Mouse (Mus musculus): ENCODE results near the gene Itpkb. TPM values are rescaled to one million over a fixed set of nuclear protein-coding genes. Genes with fewer than 3 reads are reported as not detected.
A peak's percentile ranks its signal among the peaks of the same experiment; 100 is the strongest.

The Itpkb gene
- total and polyA plus RNA-seq, 3 experiments: 4.2 to 14.4 (median 10.6) TPM

GRCm38 (mm10) chr1:180312792-180313311, 17.4 kb upstream of the Itpkb start:
- Histone ChIP-seq H3K79me2 (replicated peaks; ENCODE audit: control insufficient read depth, extremely low read depth, insufficient read depth, poor library complexity, severe bottlenecking) (no peaks in the 10 kb centered on the region), H3K36me3 (replicated peaks in 1 of 2; ENCODE audit: control insufficient read depth in 1 of 2, insufficient read depth in 1 of 2, low read length in 1 of 2) (no peaks in the 10 kb centered on the region), H3K27ac (ENCODE audit: insufficient read depth, low read depth) (no peak overlapping the region), H3K9ac (ENCODE audit: insufficient read depth, low read depth) (no peak overlapping the region), H3K4me3 (replicated peaks in 1 of 3; ENCODE audit: low read depth in 2 of 3, low read length in 2 of 3, poor library complexity in 1 of 3) (no peak overlapping the region), H3K4me1 (ENCODE audit: control insufficient read depth in 1 of 2, insufficient read depth in 2 of 2) (peaks cover 8 to 31% of the 10 kb centered on the region in 2 experiments; a peak in 3 of 4 replicates), H3K9me3 (replicated peaks; ENCODE audit: low read length) (no peaks in the 10 kb centered on the region), H3K4me2 (ENCODE audit: insufficient read depth, low read depth, poor library complexity, severe bottlenecking) (0 out of 2 replicates have a peak overlapping the region, but pooled peaks have one; percentile 31), H3K27me3 (replicated peaks) (peaks cover 1% of the 10 kb centered on the region)
- peak; percentile 42 for DNase-seq (ENCODE audit: extremely low read depth)
- dilution Hi-C loops (cut with MboI; ENCODE audit: extremely low pct_ligation_motif_present, extremely low pct_unique_long_range_greater_than_20kb, low sequenced_read_pairs) (no loop called here), in situ Hi-C loops (cut with MboI; ENCODE audit: low pct_ligation_motif_present, low pct_unique_long_range_greater_than_20kb, low sequenced_read_pairs) (no loop called here)
- TF ChIP-seq MAFK (IDR thresholded peaks at IDR 0.05; ENCODE audit: insufficient replicate concordance, low read length) (0 out of 2 replicates have a peak, but pooled peaks have one; percentile 4), POLR2A (IDR thresholded peaks at IDR 0.05; ENCODE audit: low read depth, low read length) (no peak), ETS1 (conservative IDR thresholded peaks at IDR 0.05; ENCODE audit: low read depth, low read length) (peak; percentile 76), BHLHE40 (IDR thresholded peaks at IDR 0.05; ENCODE audit: low read depth, low read length) (peak; percentile 56), SIN3A (IDR thresholded peaks at IDR 0.05; ENCODE audit: low read length) (no peak), HCFC1 (IDR thresholded peaks at IDR 0.05; ENCODE audit: low read depth, low read length) (no peak), NRF1 (IDR thresholded peaks at IDR 0.05; ENCODE audit: low read depth, low read length) (no peak)

GRCm38 (mm10) chr1:180313517-180314440, 16.5 kb upstream of the Itpkb start:
- Histone ChIP-seq H3K36me3 (replicated peaks in 1 of 2; ENCODE audit: control insufficient read depth in 1 of 2, insufficient read depth in 1 of 2, low read length in 1 of 2) (no peaks in the 10 kb centered on the region), H3K27me3 (replicated peaks) (peaks cover 1% of the 10 kb centered on the region), H3K79me2 (replicated peaks; ENCODE audit: control insufficient read depth, extremely low read depth, insufficient read depth, poor library complexity, severe bottlenecking) (no peaks in the 10 kb centered on the region), H3K4me2 (ENCODE audit: insufficient read depth, low read depth, poor library complexity, severe bottlenecking) (no peak overlapping the region), H3K27ac (ENCODE audit: insufficient read depth, low read depth) (no peak overlapping the region), H3K4me3 (replicated peaks in 1 of 3; ENCODE audit: low read depth in 2 of 3, low read length in 2 of 3, poor library complexity in 1 of 3) (no peak overlapping the region), H3K4me1 (ENCODE audit: control insufficient read depth in 1 of 2, insufficient read depth in 2 of 2) (peaks cover 8 to 40% of the 10 kb centered on the region in 2 experiments; a peak in 3 of 4 replicates), H3K9me3 (replicated peaks; ENCODE audit: low read length) (no peaks in the 10 kb centered on the region), H3K9ac (ENCODE audit: insufficient read depth, low read depth) (no peak overlapping the region)
- in situ Hi-C loops (cut with MboI; ENCODE audit: low pct_ligation_motif_present, low pct_unique_long_range_greater_than_20kb, low sequenced_read_pairs) (no loop called here), dilution Hi-C loops (cut with MboI; ENCODE audit: extremely low pct_ligation_motif_present, extremely low pct_unique_long_range_greater_than_20kb, low sequenced_read_pairs) (no loop called here)
- no peak for TF ChIP-seq MXI1 (IDR thresholded peaks at IDR 0.05; ENCODE audit: low read depth, low read length)
- no peak for DNase-seq (ENCODE audit: extremely low read depth)

GRCm38 (mm10) chr1:180314641-180315040, 15.6 kb upstream of the Itpkb start:
- Histone ChIP-seq H3K9me3 (replicated peaks; ENCODE audit: low read length) (no peaks in the 10 kb centered on the region), H3K27me3 (replicated peaks) (peaks cover 1% of the 10 kb centered on the region), H3K27ac (ENCODE audit: insufficient read depth, low read depth) (no peak overlapping the region), H3K9ac (ENCODE audit: insufficient read depth, low read depth) (no peak overlapping the region), H3K36me3 (replicated peaks in 1 of 2; ENCODE audit: control insufficient read depth in 1 of 2, insufficient read depth in 1 of 2, low read length in 1 of 2) (no peaks in the 10 kb centered on the region), H3K4me1 (ENCODE audit: control insufficient read depth in 1 of 2, insufficient read depth in 2 of 2) (peaks cover 8 to 41% of the 10 kb centered on the region in 2 experiments; a peak in 3 of 4 replicates), H3K4me2 (ENCODE audit: insufficient read depth, low read depth, poor library complexity, severe bottlenecking) (peak overlapping the region; percentile 1; the same call in 1 of the 2 replicates), H3K79me2 (replicated peaks; ENCODE audit: control insufficient read depth, extremely low read depth, insufficient read depth, poor library complexity, severe bottlenecking) (no peaks in the 10 kb centered on the region), H3K4me3 (replicated peaks in 1 of 3; ENCODE audit: low read depth in 2 of 3, low read length in 2 of 3, poor library complexity in 1 of 3) (no peak overlapping the region)
- in situ Hi-C loops (cut with MboI; ENCODE audit: low pct_ligation_motif_present, low pct_unique_long_range_greater_than_20kb, low sequenced_read_pairs): no loop called here
- TF ChIP-seq UBTF (IDR thresholded peaks at IDR 0.05; ENCODE audit: low read depth, low read length) (no peak), BHLHE40 (IDR thresholded peaks at IDR 0.05; ENCODE audit: low read depth, low read length) (0 out of 2 replicates have a peak, but pooled peaks have one; percentile 7), ETS1 (conservative IDR thresholded peaks at IDR 0.05; ENCODE audit: low read depth, low read length) (0 out of 2 replicates have a peak, but pooled peaks have one; percentile 8)
- no peak for DNase-seq (ENCODE audit: extremely low read depth)
- dilution Hi-C loops (cut with MboI; ENCODE audit: extremely low pct_ligation_motif_present, extremely low pct_unique_long_range_greater_than_20kb, low sequenced_read_pairs): no loop called here

Measured in CH12.LX (cell line).